ENCODE assay signal across 20 mouse cellular contexts in genomic region chr9:121741168-121741567, GRCm38 (mm10). TPM values are rescaled to one million over a fixed set of nuclear protein-coding genes. Genes with fewer than 3 reads are reported as not detected.
"Had no signal": no experiment of that assay in that cellular context is flagged by ENCODE, and none has a peak within 500 bp of the region (broad histone marks: within the 10 kb centered on the region; RNA-seq: fewer than 3 reads in every experiment).

No protein-coding gene starts in this region.

- H3K9ac ChIP-seq: liver, postnatal 0 days; lung, embryonic 15.5 days; midbrain, embryonic 13.5 days; midbrain, embryonic 15.5 days; neural tube, embryonic 12.5 days; stomach, embryonic 15.5 days had no signal

- H3K27me3 ChIP-seq: lung, embryonic 15.5 days; megakaryocyte, embryonic 14.5 days; midbrain, embryonic 13.5 days; midbrain, embryonic 15.5 days; neural tube, embryonic 12.5 days; stomach, embryonic 15.5 days had no signal

- H3K4me2 ChIP-seq: lung, embryonic 15.5 days; midbrain, embryonic 11.5 days; midbrain, embryonic 13.5 days; midbrain, embryonic 15.5 days; neural tube, embryonic 12.5 days; stomach, embryonic 15.5 days had no signal

- H3K9me3 ChIP-seq: lung, embryonic 15.5 days; megakaryocyte, embryonic 14.5 days; midbrain, embryonic 13.5 days; midbrain, embryonic 15.5 days; neural tube, embryonic 12.5 days; stomach, embryonic 15.5 days had no signal

- DNase-seq: liver, postnatal 0 days; lung, adult 2 months; lung, postnatal 14 days; lung, postnatal 36 days; right cerebral cortex, postnatal 14 days; thymus, postnatal 14 days; thymus, postnatal 4 days had no signal

- H3K4me3 ChIP-seq: lung, embryonic 15.5 days; midbrain, embryonic 13.5 days; midbrain, embryonic 15.5 days; neural tube, embryonic 12.5 days; stomach, embryonic 15.5 days had no signal

- H3K27ac ChIP-seq: lung, embryonic 15.5 days; macrophage; midbrain, embryonic 13.5 days; midbrain, embryonic 15.5 days; neural tube, embryonic 12.5 days; stomach, embryonic 15.5 days; stomach, postnatal 0 days had no signal

- H3K4me1 ChIP-seq: lung, embryonic 15.5 days; midbrain, embryonic 13.5 days; midbrain, embryonic 15.5 days; neural tube, embryonic 12.5 days; stomach, embryonic 15.5 days had no signal

RNA-seq across cellular contexts. Expression of gene Zfp651, which starts 18.0 kb away (rescaled TPM):
- total RNA-seq: monocyte, adult 5-6 weeks; neutrophil, adult 5-6 weeks had no signal

RNA-seq across cellular contexts. Expression of gene Klhl40, which starts 36.2 kb away (rescaled TPM):
- total RNA-seq: megakaryocyte progenitor cell, adult 5-6 weeks; monocyte, adult 5-6 weeks; neutrophil, adult 5-6 weeks had no signal
- polyA plus RNA-seq: macrophage; spleen, adult 2 months had no signal
